Mouse (Mus musculus) megakaryocyte-erythroid progenitor cell, adult 5-6 weeks (primary cell): ENCODE data around the gene Mfsd7a. TPM values are rescaled to one million over a fixed set of nuclear protein-coding genes. Genes with fewer than 3 reads are reported as not detected.
A peak's percentile ranks its signal among the peaks of the same experiment; 100 is the strongest.
"Not testable (repeated sequence)": the region's sequence is repeated elsewhere in the genome, so short reads cannot be mapped to it uniquely, and the experiment has no call there.

Experiments
- ATAC-seq: replicated peaks from 2 replicates; pipeline ENCODE4 v1.8.0; 2016; ENCODE audit warnings: mild to moderate bottlenecking, inconsistent platforms; ENCODE audit not compliant: severe bottlenecking, poor library complexity, low FRiP score, low TSS enrichment
- total RNA-seq, 2 experiments: library from RNA; stranded (forward) in 1 of 2; stranded (reverse) in 1 of 2; fragments of 200-1000, 215-1000 nt in 1 of 2; fragments of >200 nt in 1 of 2; fragmentation: Nextera tagmentation in 1 of 2; gene quantifications; 2 replicates each; pipeline ENCODE4 v1.2.3; 2014 to 2017

Mfsd7a gene
- 0.22 TPM in 1 of 2 replicates, not detected in the other for total RNA-seq (2014; fragmentation: Nextera tagmentation)
- total RNA-seq (2017), result 0.23 TPM in 1 of 2 replicates, not detected in the other

GRCm38 (mm10) chr5:108448785-108449668, at the start of gene Mfsd7a:
Gene Mfsd7a, minus strand, starts transcription at chr5:108448891.
- peak; percentile 94 for ATAC-seq

- ATAC-seq, result not testable (repeated sequence)
Measured at GRCm38 (mm10) chr5:108486148-108486547, 37.5 kb upstream of the Mfsd7a start.

- ATAC-seq, result peak; percentile 91
Measured at GRCm38 (mm10) chr5:108485239-108485638, 36.5 kb upstream of the Mfsd7a start.

GRCm38 (mm10) chr5:108483006-108483405, 34.3 kb upstream of the Mfsd7a start:
- ATAC-seq, result no peak

GRCm38 (mm10) chr5:108475977-108476376, 27.3 kb upstream of the Mfsd7a start:
- no peak for ATAC-seq

- no peak for ATAC-seq
Measured at GRCm38 (mm10) chr5:108473737-108474136, 25.0 kb upstream of the Mfsd7a start.

GRCm38 (mm10) chr5:108469617-108470016, 20.9 kb upstream of the Mfsd7a start:
- ATAC-seq, result no peak

- ATAC-seq, result no peak
Measured at GRCm38 (mm10) chr5:108466647-108467046, 18.0 kb upstream of the Mfsd7a start.

- peak; percentile 62 for ATAC-seq
Measured at GRCm38 (mm10) chr5:108465131-108465891, 16.6 kb upstream of the Mfsd7a start.

GRCm38 (mm10) chr5:108462446-108462845, 13.8 kb upstream of the Mfsd7a start:
- ATAC-seq, result no peak

- peak; percentile 87 for ATAC-seq
Measured at GRCm38 (mm10) chr5:108461082-108462065, 12.7 kb upstream of the Mfsd7a start, which contains the start of gene Pcgf3. Gene Pcgf3, plus strand, starts transcription at chr5:108461232.

- no peak for ATAC-seq
Measured at GRCm38 (mm10) chr5:108460461-108460860, 11.8 kb upstream of the Mfsd7a start.

GRCm38 (mm10) chr5:108458706-108459105, 10.0 kb upstream of the Mfsd7a start:
- ATAC-seq, result no peak

GRCm38 (mm10) chr5:108454094-108454493, 5.4 kb upstream of the Mfsd7a start:
- ATAC-seq, result no peak

- ATAC-seq, result no peak
Measured at GRCm38 (mm10) chr5:108452422-108452821, 3.7 kb upstream of the Mfsd7a start.

- no peak for ATAC-seq
Measured at GRCm38 (mm10) chr5:108451611-108452010, 2.9 kb upstream of the Mfsd7a start.

GRCm38 (mm10) chr5:108450837-108451540, 2.3 kb upstream of the Mfsd7a start:
- no peak for ATAC-seq

GRCm38 (mm10) chr5:108447857-108448256, 834 bp downstream of the Mfsd7a start:
- ATAC-seq, result no peak

- ATAC-seq, result no peak
Measured at GRCm38 (mm10) chr5:108446973-108447372, 1.7 kb downstream of the Mfsd7a start.
